Mouse (Mus musculus) thymus, postnatal 25 days (tissue): ENCODE data around the gene Zbtb16.

Experiments used
- DNase-seq: peaks from one replicate; pipeline ENCODE4 v3.0.0; 2022

Zbtb16 gene

DNA sequence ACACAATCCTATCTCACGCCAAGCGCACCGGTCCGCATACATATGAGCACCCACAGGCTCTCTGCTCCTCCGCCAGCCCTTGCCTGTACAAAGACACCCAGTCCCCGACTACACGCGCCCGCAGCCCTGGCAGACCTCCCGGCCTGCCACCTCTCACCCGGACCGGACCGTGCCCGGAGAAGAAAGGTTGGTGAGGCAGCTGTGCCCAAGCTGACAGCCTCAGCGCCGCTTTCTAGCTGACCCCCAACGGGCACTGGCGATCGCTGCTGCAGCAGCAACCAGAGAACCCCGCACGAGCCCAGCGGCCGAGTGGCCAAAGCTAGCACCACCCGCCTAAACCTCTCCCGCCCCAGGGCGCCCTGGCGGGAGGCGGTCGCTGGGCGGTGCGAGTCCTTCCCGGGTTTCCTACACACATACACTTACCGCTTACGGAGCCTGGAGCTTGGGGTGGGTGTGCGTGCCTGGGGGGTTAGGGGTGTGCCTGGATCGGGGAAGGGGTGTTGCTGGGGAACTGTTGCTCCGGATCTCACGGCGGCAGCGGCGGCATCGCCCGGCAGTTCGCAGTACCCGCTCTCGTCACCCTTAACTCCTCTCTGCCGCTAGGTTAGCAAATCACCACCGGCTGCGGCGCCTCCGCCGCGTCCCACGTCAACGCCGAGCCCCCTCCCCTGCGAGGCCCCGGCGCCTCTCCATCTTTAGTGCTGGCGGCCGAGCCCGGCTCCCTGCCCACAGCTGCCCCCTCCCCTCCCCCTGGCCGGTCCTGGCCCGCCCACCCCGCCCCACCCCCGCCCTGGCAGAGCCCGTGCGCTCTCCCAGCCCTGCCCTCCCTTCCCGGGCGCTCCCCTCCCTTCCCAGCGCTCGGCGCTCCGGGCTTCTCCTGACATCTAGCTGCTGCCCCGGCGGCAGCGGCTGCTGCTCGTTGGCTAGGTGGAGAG lies at the start of gene Zbtb16:
TSS of gene Zbtb16 (minus strand) at position 592 of the 935 bp plus-strand sequence.
- no peak for DNase-seq

DNA sequence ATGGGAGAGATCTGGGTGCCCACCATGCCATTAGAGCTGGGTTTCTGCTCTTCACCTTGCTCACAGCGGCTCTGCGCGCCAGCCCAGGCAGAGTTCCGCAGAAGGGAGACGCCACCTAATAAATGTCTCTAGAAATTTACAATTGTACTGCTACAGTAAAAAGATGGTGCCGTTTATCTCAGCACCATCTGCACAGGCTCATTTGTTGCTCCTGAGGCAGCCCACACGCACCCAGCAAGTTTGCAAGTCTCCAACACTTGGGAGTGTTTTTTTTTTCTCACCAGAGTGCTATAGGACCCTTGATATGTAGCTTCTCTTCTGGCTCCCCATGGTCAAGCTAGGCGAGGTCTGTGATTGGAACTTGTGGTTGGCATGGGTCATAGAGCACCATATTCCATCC lies 36.9 kb upstream of the Zbtb16 start:
- no peak for DNase-seq

DNA sequence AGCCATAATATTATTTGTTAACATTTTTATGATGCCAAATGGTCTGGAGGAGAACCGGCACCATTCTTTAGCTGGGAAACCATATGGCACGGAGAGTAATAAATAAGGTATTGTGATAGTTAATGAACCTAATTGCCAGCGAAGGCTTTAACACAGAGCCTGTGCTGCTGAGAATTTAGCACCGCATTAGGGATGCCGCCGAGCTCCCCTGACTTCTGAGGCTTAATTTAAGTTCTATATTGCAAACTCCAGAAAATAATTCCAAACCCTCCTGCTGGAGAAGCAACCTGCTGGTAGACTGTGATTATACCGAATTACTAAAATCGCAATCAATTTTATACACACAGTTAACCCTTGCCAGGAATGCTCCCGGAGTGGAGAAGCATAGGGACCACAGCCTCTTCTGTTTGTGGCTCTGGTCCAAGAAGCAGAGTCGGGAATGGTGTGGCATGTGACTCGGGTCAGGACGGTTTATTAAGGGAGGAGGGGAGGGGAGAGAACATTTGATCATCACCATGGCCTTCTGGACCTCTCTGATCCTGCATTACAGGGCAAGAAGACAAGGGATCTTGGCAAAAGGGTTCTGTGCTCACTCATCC lies 30.6 kb upstream of the Zbtb16 start:
- no peak for DNase-seq

DNA sequence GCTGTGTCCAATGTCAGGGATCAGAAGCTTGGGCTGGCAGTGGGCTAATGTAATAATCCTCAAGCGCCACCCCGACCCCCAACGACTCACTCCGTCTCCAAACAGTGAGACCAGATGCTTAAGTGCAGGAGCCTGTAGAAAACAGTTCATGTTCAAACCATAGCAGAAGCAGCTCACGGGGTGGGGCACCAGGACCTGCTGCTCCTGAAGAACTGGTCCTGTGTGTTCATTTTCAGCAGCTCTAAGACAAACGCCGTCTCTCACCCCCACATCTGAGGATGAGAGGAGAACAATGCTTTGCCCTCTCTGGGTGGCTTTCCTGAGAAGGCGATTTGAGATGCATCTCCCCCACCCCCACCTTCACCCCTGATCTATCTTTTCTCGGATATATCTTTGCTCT lies 29.2 kb upstream of the Zbtb16 start:
- no peak for DNase-seq

DNA sequence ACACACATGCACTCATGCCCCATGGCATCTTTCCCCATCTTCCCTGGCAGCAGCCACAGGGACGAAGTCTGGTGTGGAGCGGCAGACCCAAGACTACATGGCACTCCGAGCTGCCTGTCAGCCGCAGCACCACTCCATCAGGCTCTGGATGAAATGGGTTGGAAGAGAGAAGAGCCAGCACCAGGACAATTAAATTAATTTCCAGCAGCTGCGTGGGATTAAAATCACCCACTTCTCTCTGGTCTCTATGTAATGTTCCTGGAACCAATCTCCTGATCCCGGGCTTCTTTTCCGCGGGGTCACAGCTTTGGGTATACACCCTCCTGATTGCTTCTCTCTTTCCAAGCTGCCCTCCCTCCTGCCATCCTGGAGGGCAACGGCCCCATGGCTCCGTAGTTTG lies 25.5 kb upstream of the Zbtb16 start:
- DNase-seq, result no peak

DNA sequence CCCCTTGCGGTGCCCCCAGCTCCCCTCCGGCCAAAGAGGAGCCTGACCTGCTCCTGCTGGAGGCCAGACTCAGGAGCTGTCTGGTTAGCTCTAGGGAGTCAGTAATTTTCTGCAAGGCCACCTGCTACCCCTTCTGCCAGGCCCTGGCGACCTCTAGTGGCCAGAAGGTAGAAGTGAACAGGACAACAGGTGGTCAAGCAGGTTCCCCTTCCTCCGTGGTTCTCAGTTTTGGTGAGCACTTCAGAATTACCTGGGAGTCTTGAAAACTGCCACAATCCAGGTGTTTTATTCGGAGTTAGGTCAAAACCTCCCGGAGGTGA lies 24.5 kb upstream of the Zbtb16 start:
- DNase-seq, result peak; percentile 65

DNA sequence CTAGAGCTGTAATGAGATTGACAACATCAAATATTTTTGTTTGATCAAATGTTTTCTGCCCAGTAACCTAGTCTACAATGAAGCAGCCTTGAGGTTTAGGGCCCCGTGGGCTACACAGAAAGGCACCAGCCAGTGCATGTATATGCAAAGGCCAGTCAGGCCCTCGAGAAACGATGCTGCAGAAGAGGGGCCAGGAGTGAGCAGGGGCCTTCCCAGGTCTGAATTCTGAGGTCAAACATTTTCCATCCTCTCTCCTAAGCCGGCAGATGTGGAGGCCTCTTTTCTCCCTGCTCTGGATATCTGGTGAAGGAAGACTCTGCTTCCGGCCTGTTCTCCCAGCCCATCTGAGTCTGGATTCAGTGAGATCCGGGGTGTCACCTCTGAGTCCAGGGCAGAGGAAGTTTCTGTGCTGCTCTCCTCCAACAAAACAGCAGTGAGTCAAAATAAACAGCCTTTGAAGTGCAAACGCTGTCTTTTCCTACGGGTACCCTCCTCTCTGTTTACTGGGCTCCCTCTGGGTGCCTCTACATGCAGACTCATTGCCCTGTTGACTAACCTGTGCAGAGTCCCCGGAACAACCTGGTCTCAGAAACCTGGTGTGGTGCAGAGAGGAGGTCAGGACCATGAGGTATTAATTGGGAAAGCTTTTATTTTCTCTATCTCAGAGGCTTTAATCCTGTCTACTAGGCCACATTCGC lies 24.0 kb upstream of the Zbtb16 start:
- DNase-seq, result no peak

DNA sequence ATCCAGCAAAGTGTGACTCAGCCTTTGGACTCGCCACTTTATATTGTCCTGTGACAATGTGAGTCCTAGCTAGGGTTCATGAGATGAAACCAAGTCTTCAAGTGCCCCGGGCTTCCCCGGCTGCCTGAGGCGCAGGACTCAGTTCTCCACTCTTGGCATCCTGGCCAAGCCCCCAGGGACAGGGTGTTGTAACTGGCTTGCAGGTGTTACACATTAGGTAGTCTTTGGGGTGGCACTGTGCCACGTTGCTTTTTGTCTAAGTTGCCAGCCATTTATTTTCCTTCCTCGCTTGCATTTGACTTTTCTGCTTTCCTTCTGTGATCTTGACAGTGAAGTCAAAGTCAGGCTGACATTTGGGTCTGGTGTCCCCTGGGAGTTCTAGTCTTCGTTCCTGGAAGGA lies 21.9 kb upstream of the Zbtb16 start:
- DNase-seq, result no peak

DNA sequence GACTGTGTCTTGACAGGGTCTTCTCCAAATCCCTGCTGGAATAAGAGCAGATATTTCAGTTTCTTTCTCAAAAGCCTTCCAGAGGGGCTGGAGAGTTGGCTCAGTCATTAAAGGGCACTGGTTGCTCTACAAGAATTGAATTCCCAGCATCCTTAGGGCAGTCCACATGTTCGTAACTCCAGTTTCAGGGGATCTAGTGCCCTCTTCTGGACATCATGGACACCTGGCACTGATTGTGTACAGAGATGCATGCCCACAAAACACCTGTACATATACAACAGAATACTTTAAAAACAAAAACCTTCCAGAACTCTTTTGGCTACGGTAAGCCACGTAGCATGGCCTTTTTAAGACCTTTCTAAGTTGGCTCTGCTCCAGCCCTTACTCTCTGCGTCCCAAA lies 20.2 kb upstream of the Zbtb16 start:
- no peak for DNase-seq

DNA sequence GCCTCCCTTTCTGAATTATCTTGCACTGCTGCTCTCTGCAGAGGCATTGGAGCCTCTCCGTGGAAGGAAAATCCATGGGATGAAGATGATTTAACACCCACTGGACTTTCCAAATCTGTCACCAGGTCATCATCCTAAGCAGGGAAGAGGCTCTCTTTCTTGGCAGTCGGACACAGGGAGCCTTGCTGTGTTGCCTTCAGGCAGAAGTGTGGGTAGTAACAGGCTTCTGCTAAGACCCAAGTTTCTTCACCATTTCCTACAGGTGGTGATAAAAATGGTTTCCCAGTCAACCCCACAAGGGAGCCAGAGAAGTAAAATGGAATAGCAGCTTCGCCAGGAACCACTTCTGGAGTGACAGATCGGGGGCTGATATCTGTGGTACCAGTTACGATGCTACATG lies 13.5 kb upstream of the Zbtb16 start:
- DNase-seq, result no peak

DNA sequence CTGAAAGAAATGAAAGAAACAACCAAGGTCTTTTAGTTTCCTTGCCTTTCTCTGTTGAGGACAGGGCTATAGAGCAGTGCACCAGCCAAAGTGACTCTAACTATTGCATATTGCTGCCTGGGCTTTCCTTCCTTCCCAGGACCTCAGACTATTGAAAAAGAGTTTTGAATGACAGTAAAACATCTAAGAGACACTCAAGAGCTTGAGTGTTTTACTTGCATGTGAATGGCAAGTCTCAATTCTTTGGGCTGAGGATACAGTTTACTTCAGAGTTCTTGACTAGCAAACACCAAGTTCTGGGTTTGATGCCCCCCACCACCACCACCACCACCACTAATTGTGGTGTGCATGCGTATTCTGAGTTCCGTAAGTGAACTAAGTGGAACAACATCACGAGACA lies 3.5 kb upstream of the Zbtb16 start:
- DNase-seq, result no peak

DNA sequence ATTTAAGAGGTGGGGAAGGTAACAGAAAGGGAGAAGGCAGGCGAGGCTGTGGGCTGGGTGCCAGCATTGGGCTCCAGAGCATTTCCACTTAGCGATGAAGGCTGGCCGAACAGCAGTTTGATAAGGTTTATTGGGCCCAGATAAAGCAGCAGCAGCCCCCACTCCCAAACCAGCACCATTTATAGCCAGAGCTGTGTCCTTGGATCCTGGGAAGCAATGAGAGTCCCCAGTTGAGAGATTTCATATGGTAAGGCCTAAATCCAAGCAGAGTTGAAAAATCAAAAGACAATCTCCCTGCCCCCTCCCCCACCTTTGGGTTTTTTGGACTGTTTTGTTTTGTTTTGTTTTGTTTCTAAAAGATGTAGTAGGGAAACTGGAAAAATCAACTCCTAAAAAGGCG lies 2.3 kb upstream of the Zbtb16 start:
- DNase-seq, result no peak

DNA sequence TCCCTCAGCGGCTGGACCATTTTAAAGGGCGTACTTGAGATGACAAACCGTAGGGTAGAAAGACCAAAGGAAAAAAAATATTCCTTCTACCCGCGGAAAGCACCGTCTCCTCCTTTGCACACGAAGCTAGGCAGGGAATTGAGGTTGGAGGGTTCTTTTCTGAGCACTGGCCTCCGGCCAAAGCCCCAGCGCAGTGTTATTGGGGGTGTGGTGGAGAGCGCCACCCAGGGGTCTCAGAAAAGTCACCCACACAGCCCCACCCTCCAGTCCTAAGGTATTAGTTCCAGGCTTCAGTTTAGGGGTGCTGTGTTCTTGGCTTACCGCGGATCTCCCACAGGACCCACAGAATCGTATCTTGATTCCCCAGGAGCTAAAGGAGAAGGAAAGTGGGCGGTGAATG lies 1.2 kb upstream of the Zbtb16 start:
- no peak for DNase-seq

DNA sequence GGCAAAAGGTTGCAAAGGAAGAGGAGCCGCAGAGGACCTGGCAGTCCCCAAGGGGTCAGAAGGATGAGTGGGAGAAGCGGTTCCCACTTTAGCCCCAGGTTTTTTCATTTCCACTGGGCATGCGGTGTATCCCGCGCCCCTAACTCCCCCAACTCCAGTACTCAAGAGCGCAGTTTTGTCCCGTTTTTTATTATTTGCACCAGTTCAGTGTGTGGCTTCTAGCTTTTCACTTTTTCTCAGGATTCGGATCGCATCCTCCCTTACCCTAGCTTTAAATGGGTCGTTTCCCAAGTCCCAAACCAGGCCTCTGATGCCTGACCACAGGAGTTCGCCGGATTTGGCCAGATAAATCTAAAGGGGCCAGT lies 526 bp upstream of the Zbtb16 start:
- DNase-seq, result no peak

DNA sequence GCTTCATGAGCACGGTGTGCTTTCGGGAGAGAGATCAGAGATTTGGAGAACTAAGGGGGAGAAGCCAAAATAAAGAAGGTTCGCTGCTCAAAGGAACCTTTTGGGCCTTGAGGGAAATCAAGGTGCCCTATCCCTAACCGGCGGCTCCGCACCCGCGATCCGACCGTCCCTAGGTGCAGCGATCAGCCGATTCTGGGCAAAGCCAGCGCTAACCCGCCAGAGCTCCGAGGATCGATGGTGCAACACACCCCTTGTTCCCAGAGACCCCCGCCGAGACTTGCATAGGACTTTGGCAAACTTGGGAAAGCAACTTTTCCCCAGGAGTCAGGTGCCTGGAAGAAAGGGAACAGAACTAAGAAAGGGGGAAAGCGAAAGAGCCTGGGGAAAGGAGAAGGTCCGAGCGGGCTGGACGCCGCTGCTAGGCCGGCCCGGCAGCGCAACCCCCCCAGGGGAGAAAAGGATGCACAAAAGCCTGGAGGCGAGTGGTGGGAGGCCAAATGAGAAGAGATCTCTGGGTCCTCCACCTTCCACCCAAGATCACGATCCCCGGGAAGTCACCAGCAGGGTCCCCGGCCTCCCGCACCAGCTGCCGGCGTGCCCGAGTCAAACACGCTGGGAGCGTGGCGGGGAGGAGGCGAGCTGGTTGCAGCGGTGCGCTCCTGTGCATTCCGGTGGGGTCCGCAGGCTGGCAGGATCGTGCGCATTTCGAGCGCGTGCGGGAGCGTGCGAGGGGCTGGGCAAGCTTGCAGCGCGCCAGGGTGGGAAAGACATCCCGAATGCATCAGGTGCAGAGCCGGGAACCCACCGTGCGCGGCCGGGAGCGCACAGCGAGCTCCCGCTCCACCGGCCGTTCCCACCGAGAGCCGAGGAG lies 1.2 kb downstream of the Zbtb16 start:
- no peak for DNase-seq

DNA sequence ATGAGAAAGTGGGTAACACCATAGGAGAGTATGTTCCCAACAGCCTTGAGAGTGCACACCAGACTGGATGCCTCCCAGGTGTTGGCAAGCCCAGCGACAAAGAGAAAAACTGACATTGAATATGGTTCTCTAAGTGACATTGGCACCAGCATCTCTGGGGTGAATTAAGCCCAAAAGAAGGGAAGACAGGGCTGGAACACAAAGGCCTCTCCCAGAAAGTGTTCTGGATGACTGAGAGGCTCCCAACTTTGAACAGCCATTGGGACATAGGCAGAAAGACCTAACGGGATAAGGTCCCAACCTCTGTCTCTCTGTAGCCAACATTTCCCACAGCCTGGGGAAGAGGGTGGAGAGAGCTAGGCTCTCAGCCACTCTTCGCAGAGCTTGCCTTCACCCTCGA lies 2.0 kb downstream of the Zbtb16 start:
- DNase-seq, result no peak

DNA sequence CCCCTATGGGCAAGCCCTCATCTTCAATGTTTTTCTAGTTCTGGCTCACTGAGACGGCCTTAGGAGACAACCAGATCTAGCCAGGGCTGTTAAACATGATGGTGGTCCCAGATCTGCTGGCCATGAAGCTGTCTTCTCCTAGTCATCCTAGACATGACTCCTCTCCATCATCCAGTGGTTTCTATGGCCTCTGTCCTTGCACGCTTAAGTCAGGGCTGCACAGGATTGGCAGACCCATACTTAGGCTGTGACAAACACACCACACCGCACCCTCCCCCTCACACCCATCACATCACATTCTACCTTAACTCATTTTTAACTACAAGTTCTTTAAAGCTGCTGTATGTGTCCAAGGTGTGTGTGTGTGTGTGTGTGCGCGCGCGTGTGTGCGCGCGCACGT lies 2.5 kb downstream of the Zbtb16 start:
- DNase-seq, result no peak

DNA sequence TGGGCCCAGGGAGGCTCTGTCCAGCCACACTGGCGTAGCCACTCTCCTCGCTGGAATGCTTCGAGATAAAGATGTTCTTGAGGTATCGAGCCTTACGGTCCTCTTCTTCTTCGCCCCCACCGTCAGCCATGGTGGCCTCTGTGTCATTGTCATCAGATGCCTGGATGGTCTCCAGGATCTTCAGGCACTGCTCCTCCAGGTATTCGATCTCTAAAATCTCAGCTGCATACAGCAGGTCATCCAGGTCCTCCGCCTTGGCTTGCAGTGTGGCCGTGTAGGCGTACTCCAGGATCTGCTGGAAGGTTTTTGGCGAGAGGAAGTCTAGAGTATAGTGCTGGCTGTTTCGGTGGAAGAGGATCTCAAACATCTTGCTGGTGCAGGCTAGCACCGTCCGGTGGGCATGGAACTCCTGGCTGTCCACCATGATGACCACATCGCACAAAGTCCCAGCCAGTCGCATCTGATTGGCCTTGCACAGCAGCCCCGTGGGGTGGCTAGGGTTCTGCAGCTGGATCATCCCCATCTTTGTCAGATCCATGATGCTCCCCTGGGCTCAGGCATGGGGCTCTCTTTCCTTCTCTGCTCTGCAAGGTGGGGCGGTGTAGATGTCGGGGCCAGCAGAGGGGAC lies 3.4 kb downstream of the Zbtb16 start:
- DNase-seq, result no peak

DNA sequence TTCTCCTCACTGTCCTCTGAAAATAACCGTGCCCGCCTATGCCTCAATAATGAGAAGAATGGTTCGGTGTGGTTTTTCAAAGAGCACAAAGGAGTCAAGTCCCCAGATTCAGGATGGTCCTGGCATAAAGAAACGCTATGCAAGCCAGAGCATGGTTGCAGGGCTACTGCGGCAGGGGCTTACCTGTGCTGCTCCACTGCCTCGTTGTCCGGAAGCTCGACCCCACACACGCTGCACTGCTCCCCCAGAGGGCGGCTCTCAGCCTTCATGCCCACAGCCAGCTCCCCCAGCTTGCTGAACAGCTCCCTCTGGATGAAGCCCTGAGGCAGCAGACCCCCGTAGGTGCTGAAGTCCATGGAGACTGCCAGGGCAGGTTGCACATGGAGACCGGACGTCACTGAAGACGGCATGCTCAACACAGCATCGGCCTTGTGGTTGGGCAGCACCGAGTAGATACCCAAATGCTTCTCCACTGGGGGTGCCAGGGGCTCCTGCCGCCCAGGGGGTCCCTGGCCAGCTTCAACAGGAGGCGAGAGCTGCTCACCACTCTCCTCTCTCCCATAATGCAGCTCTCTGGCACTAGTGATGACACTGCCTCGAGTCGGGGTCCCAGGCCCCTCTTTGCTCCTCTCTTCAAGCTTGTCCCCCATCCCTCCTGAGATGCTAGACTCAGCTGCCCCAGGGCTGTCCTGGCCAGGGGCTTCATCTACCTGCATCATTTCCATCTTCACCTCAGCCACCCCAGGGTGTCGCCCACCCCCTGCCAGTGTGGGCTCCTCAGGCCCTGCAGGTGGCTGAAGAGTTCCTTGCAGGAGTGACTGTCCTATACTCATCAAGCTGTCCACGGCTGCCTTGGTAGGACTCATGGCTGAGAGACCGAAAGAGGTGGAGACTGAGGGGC lies 4.2 kb downstream of the Zbtb16 start:
- no peak for DNase-seq

DNA sequence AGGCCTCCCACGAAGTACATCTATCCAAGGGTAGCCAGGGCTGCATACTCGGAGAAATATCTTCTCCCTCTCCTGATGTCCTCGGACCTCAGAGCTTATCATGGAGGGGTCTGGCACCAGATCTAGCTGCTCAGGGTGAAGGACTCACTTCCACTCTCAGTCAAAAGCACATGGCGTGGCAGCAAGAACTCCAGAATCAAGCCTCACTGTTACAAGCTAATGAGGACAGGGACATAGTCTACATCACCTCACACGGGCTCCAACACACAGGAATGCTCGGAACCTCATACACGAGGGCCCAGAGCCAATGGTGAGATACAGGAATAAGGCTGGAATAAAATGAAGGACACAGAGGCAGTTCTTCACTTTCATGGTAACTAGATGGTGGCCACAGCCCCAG lies 7.2 kb downstream of the Zbtb16 start:
- no peak for DNase-seq

DNA sequence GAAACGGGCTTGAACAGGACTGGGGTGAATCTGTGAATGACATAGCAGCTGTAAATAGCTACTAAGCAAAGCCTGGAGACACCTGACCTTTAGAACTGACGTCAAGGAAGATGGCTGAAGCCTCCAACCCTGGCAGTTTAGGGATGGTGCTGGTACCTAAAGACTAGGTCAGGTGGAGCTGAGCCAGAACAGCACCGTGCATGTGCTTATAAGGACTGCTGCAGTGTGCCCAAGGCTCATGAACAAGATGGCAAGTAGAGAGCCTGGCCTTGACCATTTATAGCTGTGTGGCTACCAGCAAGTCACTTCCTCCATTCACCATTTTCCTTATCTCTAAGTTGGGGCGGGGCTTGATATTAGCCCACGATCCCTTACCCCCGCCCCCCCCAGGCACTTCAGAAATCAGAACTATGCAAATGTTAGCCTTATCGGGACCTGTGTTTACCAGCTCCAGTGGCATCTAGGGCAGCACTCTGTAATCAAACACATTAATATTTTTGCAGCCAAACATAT lies 9.6 kb downstream of the Zbtb16 start:
- DNase-seq, result no peak
